Mouse (Mus musculus) retina, adult 2 months (tissue): ENCODE measurements around the gene Rexo4.

Experiments used
- DNase-seq: peaks from one replicate; pipeline ENCODE4 v3.0.0-alpha.2; 2012; ENCODE audit warnings: low read depth, low spot score

Rexo4 gene

DNA sequence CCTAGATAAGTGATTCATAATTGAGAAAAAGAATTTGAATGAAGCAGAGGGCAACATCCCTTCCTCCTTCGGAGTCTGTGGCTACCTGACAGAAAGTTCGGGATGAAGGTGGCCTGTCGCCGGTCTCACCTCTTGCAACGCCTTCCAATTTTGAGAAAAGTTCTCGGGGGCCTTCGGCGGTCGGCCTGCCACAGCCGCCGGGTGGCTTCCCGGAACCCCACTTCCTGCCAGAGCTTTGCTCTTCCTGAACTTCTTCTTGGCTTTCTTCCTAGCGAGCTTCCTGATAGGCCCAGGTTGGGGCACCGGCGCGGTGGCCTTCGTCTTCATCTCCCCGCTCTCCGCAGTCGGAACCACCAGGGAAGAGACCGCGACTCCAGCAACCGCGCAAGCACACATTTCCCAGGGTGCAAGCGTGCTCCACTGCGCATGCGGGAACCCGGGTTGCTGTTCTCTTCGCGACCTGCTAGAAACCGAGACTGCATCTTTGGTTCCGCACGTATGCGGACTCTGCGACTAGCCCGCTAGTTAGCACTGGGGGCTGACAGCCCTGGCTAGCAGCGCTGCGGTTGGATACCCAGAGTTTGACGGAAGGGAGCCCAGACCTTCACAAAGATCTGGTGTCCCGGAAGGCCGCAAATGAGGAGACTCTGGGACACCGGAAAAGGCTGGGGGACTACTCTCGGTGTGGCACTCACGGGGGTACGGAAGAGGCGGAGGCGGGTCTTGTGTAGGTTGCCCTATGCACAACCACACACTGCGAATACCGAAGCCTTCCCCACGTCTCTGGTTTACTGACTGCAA lies at the start of gene Rexo4:
TSS of gene Rexo4 (minus strand) at position 464 of the 801 bp plus-strand sequence.
- DNase-seq, result peak; percentile 92

DNA sequence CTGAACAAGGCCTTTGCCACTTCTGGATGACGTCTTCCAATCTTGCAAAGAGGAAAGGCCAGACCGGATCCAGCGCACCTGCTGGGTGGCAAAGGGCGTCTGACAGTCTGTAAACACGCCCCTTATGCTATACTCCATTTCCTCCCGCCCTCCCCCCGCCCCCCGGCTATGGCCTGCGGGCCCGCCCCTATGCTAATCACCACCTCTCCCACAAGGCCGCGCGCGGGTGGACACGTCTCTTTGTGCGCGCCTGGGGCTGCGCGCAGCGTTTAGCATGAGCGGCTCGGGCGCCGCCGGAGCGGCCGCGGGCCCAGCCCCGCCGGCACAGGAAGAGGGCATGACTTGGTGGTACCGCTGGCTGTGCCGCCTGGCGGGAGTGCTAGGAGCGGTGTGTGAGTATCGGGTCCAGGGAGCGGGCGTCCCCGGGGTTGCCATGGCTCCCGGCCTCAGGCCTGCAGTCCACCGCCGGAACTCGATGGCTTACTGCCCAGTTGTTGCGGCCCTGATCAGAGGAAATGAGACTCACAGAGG lies 45.6 kb upstream of the Rexo4 start, which contains the start of gene Cacfd1:
TSS of gene Cacfd1 (plus strand) at position 213 of the 531 bp plus-strand sequence.
- peak; percentile 78 for DNase-seq

DNA sequence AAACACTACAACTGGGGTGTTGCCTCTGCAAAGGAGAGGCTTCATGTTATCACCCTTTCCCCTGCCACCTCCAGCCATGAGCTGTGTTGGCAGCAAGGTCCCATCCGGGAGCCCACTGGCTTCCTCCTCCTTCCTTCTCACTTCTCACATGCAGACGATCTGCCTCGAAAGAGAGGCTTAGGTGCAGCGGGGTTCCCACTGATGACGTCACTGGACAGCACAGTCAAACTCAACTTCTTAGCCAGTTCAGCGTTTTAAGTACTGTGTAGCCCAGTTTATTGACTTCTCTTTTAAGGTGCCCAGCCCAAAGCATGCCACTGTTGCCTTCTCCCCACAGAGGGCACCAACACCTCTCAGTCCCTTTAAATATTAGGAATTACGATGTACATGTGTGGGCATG lies 43.5 kb upstream of the Rexo4 start:
- DNase-seq, result no peak

DNA sequence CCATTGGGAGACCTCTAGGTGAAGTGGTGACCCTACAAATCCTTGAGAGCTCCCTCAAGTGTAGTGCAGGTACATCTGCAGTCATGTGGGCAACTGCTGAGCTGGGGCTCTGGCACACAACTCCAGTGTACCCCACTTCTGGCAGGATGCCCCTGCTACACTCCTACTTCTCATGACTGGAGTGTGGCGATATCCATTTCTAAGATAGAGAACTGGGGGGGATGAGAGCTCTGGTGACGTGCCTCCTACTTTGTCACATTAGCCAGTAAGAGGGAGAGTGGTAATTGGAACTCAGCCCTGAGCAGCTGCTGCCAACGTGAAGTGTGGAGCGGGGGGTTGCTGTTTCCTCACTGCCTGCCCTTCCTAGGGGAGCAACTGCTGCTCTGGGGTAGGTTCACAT lies 42.1 kb upstream of the Rexo4 start:
- DNase-seq, result no peak

DNA sequence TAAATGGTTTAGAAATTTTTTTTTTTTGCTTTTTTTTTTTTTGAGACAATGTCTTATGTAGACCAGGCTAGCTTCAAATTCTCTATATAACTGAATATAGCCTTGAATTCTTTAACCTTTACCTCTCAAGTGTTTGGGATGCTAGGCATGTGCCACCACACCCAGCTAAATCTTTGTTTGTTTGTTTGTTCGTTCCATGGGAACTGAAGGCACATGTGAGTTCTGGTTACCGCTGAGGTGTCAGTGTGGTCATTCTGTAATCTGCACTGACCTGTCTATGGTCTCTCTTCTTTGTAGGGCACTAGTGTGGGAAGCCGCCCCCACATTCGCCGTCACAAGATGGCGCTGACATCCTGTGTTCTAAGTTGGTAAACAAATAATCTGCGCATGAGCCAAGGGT lies 33.8 kb upstream of the Rexo4 start:
- DNase-seq, result no peak

DNA sequence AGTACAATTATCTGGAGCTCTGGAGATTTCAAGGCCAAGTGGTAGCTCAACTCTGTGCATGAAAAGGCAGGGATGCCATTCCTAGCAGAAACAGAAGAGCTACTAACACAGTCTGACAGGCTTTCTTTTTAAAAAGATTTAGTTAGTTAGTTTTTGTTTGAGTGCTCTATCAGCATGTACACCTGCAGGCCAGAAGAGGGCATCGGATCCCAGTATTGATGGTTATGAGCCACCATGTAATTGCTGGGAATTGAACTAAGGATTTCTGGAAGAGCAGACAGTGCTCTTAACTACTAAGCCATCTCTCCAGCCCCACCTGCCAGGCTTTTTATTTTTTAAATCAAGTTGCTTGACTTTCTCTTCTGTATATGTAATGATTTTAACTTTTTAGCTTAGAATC lies 33.3 kb upstream of the Rexo4 start:
- DNase-seq, result no peak

DNA sequence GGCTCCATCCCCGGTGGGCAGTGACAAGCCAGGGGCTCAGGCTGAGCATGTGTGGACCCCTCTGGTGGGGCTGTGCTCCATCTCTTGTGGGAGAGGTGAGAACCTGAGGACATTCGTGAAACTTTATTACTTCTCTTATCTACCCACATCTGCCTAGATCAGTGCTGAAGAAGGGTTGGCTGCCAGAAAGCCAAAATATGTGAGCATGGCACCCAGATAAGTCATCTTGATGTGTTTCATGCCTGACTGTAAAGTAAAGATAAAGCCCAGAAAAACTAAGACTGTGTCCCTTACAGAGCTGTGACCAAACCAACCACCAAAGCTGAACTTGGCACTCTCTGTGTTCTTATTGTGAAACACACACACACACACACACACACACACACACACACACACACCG lies 29.8 kb upstream of the Rexo4 start:
- DNase-seq, result no peak

DNA sequence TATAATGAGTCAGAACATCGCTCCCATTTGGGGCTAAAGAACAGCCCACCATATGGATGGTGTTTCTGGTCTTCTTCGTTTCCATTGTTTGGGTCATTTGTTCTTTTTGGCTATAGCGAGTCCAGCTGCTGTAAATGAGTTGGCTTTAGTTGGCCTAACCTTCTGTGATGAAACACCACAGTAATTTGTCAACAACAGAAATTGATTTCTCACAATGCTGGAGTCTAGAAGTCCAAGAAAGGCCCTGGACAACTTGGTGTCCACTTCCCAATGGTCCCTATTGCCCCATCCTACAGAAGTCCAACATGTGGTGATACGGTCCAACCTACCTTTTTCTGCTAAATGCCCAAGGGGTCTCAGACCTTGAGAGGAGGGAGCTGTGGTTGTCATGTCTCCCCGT lies 20.5 kb upstream of the Rexo4 start:
- no peak for DNase-seq

DNA sequence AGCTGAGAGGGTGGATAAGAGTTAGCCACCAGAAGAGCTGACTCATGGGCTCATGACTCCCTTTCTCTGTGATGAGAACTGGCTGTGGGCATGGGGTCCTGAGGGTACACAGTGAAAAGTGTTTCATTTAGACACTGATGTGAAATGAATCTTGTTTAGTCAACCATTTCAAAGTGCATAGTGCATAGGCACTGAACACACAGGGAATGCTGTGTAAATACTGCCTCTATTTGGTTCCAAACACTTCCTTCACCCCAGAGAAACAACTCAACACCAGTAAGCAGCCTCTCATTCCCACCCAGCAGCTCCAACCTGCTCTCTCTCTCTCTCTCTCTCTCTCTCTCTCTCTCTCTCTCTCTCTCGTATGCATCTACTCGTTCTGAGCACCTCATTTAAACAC lies 20.0 kb upstream of the Rexo4 start:
- DNase-seq, result no peak

DNA sequence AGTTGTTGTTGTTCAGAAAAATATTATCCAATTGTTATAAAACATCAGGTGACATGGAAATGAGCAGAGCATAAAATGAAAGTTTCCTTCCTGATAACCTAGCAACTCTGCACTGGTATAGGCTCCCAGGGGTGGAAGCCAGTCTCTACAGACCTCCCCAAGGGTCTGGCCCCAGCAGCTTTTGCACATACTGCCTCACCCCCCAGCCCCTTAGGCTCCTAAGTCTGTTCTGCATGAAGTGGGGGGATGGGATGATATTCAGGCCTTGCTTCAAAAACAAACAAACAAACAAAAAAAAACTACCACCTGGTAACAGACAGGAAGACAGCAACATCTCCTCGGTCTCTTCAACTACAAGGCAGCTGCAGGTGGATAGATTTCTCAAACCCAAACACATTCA lies 16.2 kb upstream of the Rexo4 start:
- no peak for DNase-seq

DNA sequence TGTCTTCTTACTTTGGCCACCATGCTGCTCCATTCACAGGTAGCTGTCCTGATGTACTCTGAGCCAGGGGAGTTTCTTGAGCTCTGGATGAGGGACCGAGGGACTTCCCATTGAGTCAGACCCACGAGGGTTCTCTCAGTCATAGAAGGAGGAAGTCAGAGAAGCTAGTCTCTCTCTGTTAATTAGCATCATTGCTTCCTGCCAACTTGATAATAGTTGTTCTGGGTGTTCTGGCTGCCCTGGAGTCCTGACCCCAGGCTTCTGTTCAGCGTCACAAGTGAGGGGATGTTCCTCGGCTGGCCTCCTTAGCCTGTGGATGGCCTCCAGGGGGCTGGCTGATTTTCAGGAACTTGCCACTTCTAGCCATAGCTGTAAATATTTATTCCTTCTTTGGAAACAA lies 9.8 kb upstream of the Rexo4 start:
- no peak for DNase-seq

DNA sequence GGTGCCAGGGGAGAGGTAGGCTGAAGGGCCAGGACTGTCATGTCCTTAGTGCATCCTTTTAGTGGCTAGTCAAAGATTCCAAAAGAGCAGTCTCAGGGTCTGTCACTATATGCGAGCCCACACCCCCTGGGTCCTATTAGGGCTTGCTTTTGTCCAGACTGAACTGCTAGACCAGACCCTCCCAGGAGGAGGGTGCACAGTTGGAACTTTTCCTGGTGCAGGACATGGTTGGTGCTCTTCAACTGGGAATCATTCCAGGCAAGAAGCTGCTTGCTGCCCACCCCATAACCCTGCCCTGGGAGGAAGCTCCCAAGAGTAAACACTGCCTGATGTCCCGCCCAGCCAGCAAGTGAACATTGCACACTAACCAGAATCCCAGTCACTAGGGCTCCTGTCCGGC lies 8.9 kb upstream of the Rexo4 start, which contains the start of gene Adamts13:
TSS of gene Adamts13 (plus strand) at position 301 of the 400 bp plus-strand sequence.
- no peak for DNase-seq

DNA sequence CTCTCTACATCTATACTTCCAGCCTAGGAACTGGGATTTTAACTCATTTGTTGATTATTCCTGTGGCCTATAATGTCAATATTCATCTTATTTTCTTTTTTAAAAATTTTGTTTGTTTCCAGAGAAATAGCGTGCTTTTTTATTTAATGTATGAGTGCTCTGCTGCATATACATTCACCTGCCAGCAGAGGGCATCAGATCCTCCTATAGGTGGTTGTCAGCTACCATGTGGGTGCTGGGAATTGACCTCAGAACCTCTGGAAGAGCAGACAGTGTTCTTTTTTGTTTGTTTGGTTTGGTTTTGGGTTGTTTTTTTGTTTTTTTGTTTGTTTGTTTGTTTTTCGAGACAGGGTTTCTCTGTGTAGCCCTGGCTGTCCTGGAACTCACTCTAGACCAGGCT lies 3.1 kb upstream of the Rexo4 start:
- DNase-seq, result no peak

DNA sequence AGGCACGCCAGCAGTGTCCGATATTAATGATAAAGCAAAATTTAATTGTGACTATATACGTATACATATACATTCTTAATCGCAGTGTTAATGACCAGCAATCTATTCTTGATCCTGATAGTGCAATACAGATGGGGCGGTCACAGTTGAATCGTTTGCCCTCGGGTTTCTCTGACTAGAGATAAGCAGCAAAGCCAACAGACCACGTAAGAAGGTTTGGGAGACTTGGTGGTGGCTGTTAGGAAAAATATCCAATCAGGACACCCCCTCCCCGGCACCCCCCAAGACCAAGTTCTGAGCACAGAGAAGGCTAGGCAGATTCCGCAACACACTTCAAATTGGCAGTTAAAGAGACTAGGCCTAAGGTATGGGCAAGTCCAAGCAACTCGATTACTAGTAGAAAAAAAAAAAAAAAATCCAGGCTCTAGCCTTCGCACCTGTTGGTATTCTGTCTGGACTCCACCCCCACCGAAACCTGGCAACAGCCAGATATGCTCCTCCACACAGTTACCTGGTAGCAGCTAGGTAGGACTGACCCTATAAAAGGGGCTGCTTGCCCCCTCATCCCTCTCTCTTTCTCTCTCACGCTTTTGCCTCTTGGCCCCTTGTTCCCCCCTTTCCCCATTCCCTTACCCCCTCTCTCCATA lies 661 bp upstream of the Rexo4 start:
- DNase-seq, result no peak

DNA sequence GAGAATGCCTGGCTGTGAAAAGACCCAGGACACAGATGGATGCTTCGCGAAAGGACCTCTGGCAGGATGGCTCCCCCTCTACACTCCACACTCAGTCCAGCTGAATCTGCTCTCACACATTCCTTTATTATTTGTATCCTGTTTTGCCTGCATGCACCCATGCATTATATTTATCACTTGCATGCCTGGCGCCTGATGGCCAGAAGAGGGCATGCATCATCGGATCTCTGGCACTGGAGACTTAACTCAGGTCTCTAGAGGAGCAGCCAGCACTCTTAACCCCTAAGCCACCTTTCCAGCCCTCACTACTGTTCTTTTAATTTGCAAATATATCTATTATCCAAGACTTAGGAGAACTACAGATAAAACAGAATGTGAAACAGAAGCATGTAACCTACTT lies 3.4 kb downstream of the Rexo4 start:
- DNase-seq, result no peak

DNA sequence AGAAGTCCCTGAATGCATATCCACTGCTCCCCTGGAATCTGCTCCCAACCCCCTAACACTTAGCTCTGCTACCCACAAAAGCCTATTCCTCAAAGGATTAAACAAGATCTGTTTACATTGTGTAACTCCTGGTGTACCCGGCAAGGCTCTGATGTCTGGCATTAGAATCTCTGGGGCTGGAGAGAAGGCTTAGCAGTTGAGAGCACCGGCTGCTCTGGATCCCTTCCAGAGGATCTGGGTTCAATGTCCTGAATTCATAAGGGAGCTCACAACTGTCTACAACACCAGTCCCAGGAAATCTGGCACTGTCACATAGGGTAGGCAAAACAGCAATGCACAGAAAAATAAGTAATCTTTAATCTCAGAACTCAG lies 6.7 kb downstream of the Rexo4 start:
- no peak for DNase-seq

DNA sequence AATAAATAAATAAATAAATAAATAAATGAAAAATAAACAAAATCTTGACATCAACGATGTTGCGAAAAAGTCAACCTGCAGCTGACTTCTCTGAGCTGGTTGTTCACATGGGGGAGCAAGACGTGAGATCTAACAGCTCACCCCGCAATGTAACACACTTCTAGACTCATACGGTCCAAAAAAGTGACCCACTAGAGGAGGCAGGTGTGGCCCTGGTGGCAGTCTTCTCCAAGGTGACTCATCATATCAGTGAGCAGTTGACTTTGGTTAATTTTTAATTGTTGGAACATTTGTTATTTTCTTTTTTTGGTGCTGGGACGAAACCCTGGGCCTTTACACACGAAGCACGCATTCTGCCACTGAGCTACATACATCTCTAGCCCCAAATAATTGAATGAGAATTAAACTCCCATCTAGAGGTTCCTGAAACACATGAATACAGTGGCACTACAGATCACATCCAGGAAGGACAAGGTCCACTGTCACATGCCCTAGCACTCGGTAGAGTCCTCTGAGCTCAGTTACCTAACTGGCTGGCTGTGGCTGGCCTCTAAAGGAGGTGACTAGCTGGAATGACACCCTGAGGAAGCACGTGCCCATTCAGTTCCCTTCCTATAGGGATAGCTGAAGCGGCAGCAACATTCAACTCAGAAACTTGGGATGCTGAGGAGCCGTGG lies 7.2 kb downstream of the Rexo4 start:
- DNase-seq, result no peak

DNA sequence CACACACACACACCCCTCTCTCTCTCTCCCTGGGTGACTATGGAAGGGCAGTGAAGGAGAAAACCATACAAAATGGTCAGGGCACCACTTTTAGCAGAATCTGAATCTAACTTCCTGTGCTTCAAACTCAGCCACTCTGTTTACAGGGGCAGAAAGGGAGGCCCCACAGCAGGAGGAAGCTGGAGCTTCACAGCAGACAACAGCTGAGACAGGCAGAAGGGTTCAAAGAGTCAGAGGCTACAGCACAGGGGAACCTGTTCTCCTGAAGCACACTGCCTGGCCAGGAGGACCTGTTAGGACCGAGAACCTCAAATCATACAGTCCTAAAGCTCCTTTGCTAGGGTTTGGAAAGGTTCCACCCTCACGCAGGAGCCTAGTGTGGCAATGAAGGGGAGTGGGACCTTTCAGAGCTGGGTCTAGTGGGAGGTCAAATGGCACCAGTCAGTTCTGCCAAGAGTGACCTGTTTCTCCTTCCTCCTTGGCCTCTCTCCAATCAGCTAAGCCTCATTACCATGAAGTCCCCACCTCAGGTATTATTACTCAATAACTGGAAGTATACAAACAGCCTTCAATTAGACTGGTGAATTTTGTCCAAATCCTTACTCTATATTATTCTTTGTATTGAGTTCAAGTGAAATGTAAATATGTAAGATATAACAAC lies 9.3 kb downstream of the Rexo4 start:
- DNase-seq, result no peak

DNA sequence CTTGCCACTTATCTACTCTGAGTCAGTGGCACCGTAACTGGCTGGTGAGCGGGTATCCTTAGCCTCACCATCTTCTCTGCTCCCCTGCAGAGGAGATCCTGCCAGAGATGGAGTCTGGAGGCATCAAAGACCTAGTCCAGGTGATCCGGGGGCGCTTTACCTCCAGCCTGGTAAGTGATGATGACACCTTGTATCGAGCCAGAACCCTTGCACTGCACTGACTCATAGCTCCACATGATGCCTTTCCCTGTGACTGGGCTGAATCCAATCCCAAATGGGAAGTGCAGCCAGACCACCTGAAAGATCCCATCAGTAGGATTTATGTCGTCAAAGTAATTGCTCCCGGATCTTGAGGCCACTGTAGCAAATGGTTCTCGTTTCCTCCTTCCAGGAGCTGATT lies 11.3 kb downstream of the Rexo4 start:
- DNase-seq, result no peak

DNA sequence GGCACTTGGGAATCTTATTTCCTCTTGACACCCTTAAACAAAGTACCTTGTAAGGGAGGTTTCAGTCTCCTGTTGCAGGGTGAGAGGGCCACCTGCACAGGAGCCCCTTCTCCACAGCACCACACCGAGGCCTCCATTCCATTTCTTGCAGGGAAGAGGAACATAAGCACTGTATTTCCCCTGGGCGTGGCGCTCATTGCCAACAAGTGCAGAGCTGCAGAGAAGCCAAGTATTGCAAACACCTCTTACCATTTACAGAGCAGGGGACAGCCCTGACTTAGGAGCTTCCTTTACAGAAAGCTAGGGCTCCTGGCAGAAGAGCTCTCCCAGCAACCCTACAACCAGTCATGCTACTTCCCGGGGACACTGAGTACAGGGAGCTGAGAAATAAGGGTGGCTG lies 12.0 kb downstream of the Rexo4 start:
- no peak for DNase-seq

DNA sequence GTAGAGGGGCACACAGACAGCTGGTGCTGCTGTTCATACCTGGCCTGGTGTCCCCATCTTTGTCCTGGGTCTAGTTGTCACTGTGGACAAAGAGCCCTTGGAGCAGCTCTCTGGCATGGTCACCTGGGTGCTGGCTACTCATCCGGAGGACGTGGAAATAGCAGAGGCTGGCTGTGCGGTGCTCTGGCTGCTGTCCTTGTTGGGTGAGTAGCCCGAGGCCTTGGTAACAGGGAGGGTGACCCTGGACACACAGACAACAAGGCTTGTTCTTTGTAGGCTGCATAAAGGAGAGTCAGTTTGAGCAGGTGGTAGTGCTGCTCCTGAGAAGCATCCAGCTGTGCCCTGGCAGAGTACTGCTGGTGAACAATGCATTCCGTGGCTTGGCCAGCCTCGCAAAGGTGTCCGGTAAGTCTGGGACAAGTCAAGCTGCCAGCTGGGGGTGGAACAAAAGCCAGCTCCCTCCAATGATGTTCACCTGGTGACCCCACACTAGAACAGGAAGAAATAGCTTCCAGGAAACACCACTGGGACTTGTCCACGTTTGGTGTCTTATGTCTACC lies 12.8 kb downstream of the Rexo4 start:
- no peak for DNase-seq

DNA sequence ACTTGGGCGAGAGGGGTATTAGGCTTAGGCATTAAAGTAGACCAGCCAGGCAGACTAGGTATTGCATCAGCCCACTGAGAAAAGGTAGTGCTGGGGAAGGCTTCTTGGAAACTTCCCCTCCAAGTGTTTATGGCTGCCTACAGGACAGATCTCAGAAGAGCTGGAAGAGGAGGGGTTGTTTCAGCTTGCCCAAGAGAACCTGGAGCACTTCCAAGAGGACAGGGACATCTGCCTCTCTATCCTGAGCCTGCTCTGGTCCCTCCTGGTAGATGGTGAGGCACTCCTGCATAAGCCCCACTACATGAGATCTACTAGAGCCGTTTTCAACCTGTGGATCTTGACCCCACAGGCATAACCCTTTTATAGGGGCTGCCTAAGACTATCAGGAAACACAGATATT lies 13.8 kb downstream of the Rexo4 start:
- DNase-seq, result no peak
